Mouse (Mus musculus): ENCODE data around the gene Pnma1. TPM values are rescaled to one million over a fixed set of nuclear protein-coding genes. Genes with fewer than 3 reads are reported as not detected.
"Not testable (repeated sequence)": the region's sequence is repeated elsewhere in the genome, so short reads cannot be mapped to it uniquely, and the experiment has no call there.

Gene Pnma1
- polyA plus RNA-seq, 1 experiment: 0.11 TPM

DNA sequence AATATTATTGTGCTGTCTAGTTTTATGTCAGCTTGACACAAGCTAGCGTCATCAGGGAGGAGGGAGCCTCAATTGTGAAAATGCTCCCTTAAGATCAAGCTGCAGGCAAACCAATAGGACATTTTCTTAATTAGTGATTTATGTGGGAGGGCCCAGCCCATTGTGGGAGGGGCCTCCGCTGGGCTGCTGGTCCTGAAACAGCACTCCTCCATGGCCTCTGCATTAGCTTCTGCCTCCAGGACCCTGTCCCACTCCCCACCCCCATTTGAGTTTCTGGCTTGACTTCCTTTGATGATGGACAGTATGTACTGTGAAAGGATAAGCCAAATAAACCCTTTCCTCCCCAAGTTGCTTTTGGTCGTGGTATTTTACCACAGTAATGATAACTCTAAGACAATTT lies 41.3 kb downstream of the Pnma1 start:
- no peak for TF ChIP-seq GATA1 (IDR thresholded peaks at IDR 0.05; ENCODE audit: low read length)

DNA sequence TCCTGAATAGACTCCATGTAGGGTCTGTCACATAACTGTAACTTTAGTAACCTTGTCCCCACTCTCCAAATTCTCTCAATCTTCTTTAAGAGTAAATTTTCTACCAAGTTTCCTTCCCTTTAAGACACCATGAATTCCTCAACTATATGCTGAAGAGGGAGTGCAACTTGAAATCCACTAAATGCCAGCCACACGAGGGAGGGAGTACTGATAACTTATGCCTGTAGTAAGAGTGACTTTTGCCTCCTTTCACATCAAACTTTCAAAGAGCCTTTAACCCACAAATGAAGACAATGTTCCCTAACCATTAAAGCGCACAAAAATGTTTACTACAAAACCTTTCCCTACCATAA lies 46.8 kb downstream of the Pnma1 start:
- no peak for TF ChIP-seq GATA1 (IDR thresholded peaks at IDR 0.05; ENCODE audit: low read length)

DNA sequence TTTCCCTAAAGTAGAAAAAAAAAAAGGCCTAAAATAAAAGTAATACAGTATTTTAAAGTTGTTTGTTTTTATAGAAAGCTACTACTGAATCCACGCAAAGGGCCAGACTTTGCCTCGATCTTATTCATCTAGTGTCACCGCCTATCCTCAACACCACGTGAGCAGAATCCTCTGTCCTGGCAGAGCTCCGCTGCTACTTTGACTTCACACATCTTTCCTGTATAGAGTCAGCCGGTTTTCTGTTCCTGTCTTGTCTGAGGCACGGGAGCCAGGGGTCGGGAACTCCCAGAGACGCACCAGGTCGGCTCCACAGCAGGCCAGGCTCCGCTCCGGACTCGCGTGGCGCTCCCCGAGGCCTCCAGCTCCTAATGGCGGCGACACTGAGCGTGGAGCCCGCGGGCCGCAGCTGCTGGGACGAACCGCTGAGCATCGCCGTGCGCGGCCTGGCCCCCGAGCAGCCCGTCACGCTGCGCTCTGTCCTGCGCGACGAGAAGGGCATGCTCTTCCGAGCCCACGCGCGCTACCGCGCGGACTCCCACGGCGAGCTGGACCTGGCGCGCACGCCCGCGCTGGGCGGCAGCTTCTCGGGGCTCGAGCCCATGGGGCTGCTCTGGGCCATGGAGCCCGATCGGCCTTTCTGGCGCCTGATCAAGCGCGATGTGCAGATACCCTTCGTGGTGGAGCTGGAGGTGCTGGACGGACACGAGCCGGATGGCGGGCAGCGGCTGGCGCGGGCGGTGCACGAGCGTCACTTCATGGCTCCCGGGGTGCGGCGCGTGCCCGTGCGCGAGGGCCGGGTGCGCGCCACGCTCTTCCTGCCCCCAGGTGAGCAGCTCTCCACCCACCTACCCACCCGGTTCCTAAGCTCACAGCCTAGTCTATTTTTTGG lies 47.4 kb downstream of the Pnma1 start, which contains the start of gene Acot6:
Acot6 (plus strand) TSS at position 51 of the 889 bp plus-strand sequence.
- not testable (repeated sequence) for TF ChIP-seq GATA1 (IDR thresholded peaks at IDR 0.05; ENCODE audit: low read length)

- TF ChIP-seq GATA1 (IDR thresholded peaks at IDR 0.05; ENCODE audit: low read length): no peak
Measured at GRCm38 (mm10) chr12:84100071-84100470, 48.2 kb downstream of the Pnma1 start.

DNA sequence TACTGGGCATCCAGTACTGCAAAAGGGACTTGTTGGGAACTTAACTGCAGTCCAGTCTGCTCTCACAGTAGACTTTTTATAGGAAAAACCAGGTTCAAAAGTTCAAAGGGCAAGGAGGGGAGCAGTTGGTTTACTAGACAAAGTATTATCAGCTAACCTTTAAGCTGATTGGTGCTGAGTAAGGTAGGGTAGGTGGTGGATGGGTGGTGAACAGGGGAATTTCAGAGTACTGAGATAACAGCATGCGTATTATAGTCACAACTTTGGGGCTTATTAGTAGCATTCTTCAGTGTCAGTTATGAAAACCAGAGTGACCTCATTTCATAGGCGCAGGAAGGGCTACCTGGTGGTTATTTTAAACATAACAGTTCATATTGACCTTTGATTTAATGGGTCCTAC lies 48.7 kb downstream of the Pnma1 start:
- no peak for TF ChIP-seq GATA1 (IDR thresholded peaks at IDR 0.05; ENCODE audit: low read length)

Other genes starting within 250 kb of the Pnma1 start
- gene Numb, start 226.6 kb downstream of the Pnma1 start, polyA plus RNA-seq (2012): 24.1 and 25.9 TPM in 2 replicates
- gene Riox1, start 197.9 kb downstream of the Pnma1 start, polyA plus RNA-seq (2012): 89.8 and 95.7 TPM in 2 replicates
- not detected in 2 replicates for gene Heatr4, start 163.6 kb downstream of the Pnma1 start, polyA plus RNA-seq (2012)
- gene Acot2, start 160.6 kb downstream of the Pnma1 start, polyA plus RNA-seq (2012): not detected in 2 replicates
- not detected in 2 replicates for gene Acot1, start 139.0 kb downstream of the Pnma1 start, polyA plus RNA-seq (2012)
- gene Acot4, start 110.1 kb downstream of the Pnma1 start, polyA plus RNA-seq (2012): not detected in 2 replicates
- gene Gm49366, start 109.6 kb downstream of the Pnma1 start, polyA plus RNA-seq (2012): not detected in 2 replicates
- gene Acot3, start 96.3 kb downstream of the Pnma1 start, polyA plus RNA-seq (2012): not detected in 2 replicates
- not detected in 2 replicates for gene Acot5, start 79.2 kb downstream of the Pnma1 start, polyA plus RNA-seq (2012)
- gene Acot6, start 47.8 kb downstream of the Pnma1 start, polyA plus RNA-seq (2012): not detected in 2 replicates
- gene Dnal1, start 34.1 kb downstream of the Pnma1 start, polyA plus RNA-seq (2012): not detected in 2 replicates
- gene Elmsan1, start 70.4 kb upstream of the Pnma1 start, polyA plus RNA-seq (2012): 101 and 107 TPM in 2 replicates
- gene Ptgr2, start 136.7 kb upstream of the Pnma1 start, polyA plus RNA-seq (2012): 5.6 and 6.2 TPM in 2 replicates
- 1.5 and 1.8 TPM in 2 replicates for gene Zfp410, start 168.4 kb upstream of the Pnma1 start, polyA plus RNA-seq (2012)
- gene Coq6, start 213.2 kb upstream of the Pnma1 start, polyA plus RNA-seq (2012): 13.2 and 43.2 TPM in 2 replicates
- 0.21 and 0.38 TPM in 2 replicates for gene Fam161b, start 213.3 kb upstream of the Pnma1 start, polyA plus RNA-seq (2012)